Mouse (Mus musculus): ENCODE measurements at regions not wholly inside any gene's neighbourhood (a gene's known extent, or its start where the extent isn't known, plus 50 kb on each side); places are given as distances from the start of the nearest gene placed in this dataset.

GRCm38 (mm10) chr9:113419801-113420200 lies 288.3 kb downstream of the Pdcd6ip start:
- DNase-seq: no peak

DNA sequence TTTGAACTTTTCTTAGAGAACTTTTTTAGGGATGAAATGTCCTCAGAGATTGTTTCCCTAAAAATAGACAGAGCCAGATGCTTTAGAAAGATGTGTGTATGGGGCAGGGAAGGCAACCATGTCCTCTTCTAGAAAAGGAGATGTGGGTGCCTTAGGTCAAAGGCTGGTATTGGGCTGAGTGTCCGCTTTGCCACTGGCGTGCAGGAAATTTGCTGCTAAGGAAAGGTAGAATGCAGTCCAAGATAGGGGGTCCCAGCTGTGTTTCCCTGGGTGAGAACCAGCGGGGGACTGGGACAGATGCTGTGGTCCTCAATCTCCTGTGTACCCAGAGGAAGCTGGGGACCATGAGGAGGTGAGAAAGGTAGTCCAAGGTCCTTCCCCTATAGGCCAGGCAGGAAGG lies 291.0 kb downstream of the Pdcd6ip start:
- no peak for DNase-seq

DNA sequence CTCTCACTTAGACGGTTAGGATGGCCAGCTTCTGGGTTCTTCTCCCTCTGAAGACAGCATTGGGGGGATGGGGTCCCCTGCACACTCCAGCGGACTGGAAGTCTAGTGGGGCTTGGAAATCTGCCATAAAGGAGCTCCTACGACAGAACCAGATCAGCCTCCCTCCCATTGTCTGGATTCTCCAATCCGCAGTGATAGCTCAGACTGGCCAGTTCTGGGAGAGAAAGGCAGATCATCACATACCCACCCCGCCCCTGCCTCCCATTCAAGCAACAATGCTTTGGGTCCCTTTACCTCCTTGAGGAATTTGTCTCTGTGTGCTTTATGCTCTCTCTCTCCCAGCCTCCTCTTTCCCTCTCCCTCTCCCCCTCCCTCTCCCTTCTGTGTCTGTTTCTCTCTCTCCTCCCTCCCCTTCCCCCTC lies 292.5 kb downstream of the Pdcd6ip start:
- DNase-seq: no peak

GRCm38 (mm10) chr9:113414690-113415089 lies 293.4 kb downstream of the Pdcd6ip start:
- no peak for DNase-seq

- DNase-seq: no peak
These were observed 294.2 kb downstream of the Pdcd6ip start for GRCm38 (mm10) chr9:113413851-113414250.

DNA sequence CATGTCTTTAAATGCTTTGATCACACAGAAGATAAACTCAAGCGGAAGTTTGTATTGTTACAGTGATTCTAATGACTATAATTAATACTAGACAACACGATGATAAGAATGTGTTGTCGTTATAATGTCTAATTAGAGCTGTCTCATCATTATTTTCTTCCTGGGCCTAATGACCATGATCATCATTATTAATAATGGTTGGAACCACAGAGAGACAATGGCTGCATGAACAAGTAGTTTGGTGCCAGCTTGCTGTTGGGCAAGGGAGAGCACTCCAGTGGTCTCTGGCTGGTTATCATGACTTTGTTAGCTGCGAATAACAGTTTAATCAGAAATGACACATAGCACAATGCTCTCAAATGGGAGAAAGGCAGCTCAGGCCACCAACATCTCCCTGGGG lies 296.4 kb downstream of the Pdcd6ip start:
- DNase-seq: no peak

DNA sequence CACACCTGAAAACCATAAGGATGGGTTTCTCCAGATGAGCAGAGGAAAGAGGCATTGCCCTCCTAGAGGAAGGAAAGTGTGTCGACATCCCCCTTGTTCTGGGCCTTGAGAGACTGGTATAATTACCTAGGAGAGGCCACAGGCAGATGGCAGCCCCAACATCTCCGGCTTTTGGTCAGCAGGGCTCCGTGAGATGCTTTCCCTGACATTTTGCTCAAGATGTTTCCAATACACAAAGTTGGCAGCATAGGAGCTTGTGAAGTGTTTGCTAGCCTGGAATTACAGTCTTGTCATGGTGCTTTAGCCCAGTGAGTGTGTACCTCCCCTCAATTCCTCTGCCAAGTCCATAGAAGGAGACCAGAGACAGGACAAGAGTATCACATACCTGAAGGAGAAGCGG lies 299.5 kb downstream of the Pdcd6ip start:
- no peak for DNase-seq

DNA sequence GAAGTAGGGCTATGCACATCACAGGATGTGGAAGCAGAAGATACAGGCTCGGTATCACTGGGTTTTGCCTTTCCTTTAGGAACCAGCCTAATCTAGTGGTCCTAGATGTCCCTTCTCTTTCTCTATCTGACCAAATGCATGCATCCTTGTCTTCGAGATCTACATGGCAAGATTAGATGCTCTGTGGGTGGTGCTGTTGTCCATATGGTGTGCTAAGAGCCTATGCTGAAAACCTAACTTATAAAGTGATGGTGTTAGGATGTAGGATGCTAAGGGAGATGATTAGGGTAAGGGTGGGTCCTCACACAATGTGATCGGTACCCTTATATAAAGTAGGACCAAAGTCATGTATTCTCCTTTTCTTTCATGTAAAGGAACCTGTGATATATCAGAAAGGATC lies 313.7 kb downstream of the Pdcd6ip start:
- no peak for DNase-seq

- no peak for DNase-seq
These were observed 320.7 kb downstream of the Pdcd6ip start for GRCm38 (mm10) chr9:113387356-113387755.

- DNase-seq: no peak
These were observed 326.4 kb downstream of the Pdcd6ip start for GRCm38 (mm10) chr9:113381591-113382110.

- no peak for DNase-seq
These were observed 327.5 kb downstream of the Pdcd6ip start for GRCm38 (mm10) chr9:113380408-113381129.

DNA sequence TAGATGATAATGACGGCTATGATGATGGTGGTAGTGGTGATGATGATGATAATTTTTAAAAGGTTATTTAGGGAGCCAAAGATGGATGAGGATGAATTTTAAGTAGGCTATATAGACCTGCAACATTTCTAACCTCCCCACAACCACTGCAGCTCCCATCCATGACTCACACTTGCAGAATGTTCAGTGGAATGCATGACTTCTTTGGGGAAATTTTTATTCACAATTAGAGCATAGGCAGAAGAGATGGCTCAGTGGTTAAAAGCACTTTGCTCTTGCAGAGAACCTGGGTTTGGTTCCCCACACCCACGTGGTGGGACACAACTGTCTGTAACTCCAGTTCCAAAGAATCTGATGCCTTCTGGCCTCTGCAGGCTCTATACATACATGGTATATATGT lies 329.5 kb downstream of the Pdcd6ip start:
- DNase-seq: no peak

- DNase-seq: no peak
These were observed 336.2 kb downstream of the Pdcd6ip start for GRCm38 (mm10) chr9:113371718-113372306.

DNA sequence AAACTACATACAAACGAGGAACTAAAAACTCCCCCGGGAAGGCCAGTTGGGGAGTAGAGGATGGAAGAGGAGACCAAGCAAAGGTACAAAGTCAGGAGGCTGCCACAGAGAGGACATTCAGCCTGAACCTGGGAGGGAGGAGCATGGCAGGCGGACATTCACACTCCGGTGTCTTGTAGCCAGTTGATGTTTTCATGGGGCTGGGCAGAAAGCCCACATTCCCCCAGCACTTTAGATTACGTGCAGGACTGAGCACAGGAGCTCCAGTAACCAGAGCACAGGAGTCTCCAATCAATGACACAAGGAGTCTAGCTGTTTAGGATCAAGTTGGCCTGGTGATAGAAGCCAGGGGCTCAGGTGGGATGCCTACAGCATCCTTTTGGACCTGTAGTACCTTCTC lies 360.1 kb downstream of the Pdcd6ip start:
- DNase-seq: no peak

- no peak for DNase-seq
These were observed 361.5 kb downstream of the Pdcd6ip start for GRCm38 (mm10) chr9:113346531-113346930.

DNA sequence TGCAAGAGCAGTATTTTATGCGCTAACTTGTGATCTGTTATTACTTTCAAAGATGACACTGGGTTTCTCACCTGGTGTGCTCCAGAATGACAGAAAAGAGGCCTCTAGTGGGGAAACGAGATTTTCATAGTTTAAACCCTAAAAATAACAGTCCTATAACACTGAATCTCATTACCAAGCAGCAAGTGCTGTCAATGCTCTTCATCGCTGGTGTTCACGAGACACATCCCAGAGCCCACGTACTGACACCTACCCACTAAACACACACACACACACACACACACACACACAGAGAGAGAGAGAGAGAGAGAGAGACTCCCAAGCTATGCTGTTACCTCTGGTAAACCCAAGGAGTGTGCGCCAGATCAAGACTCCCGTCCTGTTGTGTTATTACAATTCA lies 365.9 kb downstream of the Pdcd6ip start:
- no peak for DNase-seq

DNA sequence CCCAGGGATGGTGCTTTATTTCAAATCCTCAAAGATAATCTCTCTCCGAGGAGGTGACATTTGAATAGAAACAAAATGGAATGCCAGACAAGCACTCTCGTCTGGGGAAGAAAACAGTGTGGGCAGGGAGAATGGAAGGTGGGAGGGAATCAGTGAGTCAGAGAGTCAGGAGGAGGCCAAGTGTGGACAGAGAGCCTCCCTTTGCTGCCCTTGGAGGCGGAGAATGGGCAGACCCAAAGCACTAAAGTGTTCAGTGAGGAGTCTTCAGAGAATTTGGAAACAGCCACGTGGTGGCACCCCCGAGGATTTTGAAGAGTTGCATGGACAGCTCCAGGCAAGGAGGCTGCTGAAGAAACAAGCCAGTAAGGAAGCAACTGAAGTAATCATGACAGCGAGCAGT lies 367.2 kb downstream of the Pdcd6ip start:
- DNase-seq: no peak

DNA sequence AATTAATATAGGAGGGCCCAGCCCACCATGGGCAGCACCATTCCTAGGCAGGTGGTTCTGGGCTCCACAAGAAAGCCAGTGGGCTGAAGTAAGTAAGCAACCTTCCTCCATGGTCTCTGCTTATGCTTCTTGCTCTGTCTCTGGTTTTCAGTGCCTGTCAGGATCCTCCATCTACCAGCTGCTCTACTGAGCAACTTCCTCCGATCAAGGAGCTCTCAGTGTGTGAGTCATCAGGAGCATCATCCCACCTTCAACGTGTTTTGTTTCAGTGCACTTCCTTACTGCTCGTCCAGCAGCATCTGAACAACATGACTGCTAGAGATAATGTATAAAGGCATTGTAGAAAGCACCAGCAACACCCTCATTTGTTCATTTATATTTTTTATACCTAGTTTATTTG lies 368.0 kb downstream of the Pdcd6ip start:
- DNase-seq: no peak

GRCm38 (mm10) chr9:113324489-113324888 lies 383.6 kb downstream of the Pdcd6ip start:
- DNase-seq: no peak

- DNase-seq: no peak
These were observed 398.1 kb downstream of the Pdcd6ip start for GRCm38 (mm10) chr9:113309707-113310574.

DNA sequence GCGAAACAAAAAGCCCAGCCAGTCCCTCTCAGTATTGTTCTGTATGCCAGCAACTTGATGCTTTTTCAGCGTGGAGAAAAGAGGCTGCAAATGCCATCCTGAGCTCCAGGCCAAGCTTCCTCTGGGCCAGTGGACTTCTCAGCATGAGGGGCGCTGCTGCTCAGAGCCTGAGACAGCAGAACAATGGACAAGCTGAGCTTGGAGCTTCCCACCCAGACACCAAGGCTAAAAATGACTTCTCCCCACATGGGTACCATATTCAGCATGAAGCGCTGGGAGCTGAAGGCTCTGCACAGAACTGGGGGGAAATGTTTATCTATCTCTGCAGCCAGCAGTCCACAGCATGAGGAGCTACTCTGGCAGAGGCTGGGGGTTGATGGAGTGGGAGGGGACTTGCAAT lies 402.3 kb downstream of the Pdcd6ip start:
- DNase-seq: no peak

DNA sequence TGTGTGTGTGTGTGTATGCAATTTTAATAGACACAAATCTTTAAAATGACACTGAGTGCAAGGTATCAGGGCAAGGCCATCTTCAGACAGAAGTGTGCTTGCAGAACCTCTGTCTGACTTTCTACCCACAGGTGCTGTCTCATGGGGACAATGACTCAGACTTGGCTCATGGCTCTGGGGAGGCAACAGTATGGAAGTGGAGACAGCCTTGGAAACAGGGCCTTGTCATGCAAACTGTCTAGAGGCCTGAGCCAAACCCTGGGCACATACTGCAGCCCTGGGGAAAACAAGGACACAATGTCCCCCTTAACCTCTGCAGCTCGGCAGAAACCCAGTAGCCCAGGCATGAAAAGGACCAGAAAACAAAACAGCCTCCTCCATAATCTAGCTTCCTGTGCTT lies 405.6 kb downstream of the Pdcd6ip start:
- DNase-seq: peak; percentile 37

- DNase-seq: no peak
These were observed 407.2 kb downstream of the Pdcd6ip start for GRCm38 (mm10) chr9:113300846-113301245.

Data from adrenal gland, postnatal 25 days (tissue).